Mouse (Mus musculus) CD4-positive, CD25-positive, alpha-beta regulatory T cell, adult 4 months (primary cell): ENCODE measurements at regions not wholly inside any gene's neighbourhood (a gene's known extent, or its start where the extent isn't known, plus 50 kb on each side); places are given as distances from the start of the nearest gene placed in this dataset.

Source experiments
- ATAC-seq: one replicate; pipeline ENCODE4 v1.8.0; 2017

DNA sequence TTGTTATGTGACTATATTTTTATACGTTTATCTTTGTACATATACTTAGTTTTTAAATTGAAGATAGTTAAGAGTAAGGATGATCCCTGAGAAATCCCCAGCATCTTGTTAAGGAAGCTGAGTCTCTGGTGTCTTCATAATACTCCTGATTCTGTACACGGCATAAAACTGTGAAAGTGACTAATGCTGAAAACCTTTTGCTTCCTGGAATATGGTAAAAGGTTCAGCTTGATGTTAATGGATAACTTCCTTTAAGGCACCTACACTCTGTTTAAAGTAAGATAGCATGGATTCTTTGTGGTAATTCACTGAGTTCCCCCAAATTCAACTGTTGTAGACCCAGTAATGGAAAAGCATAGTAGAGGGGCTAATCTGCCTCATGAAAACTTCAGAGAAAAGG lies 67.2 kb upstream of the Rgs1 start:
- no peak for ATAC-seq

GRCm38 (mm10) chr1:144314382-144314781 lies 65.3 kb upstream of the Rgs1 start:
- peak; percentile 63 for ATAC-seq

DNA sequence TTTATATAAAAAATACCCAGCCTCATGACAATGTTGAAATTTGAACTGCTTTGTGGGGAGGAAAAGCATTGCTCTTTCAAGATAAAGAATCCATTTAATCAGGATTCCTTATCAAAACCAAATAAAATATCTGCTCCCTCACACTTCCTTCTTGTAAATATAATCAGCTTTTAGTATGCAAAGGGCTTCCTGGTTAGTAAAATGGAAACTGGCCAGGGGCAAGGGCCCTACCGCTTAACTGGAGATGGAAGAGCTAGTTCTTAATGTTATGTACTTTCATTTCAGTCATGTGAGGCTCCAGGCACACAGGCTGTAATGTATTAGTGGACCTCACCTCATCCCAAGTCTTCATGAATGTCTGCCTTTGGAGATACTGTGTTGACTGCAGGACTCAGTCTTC lies 64.3 kb upstream of the Rgs1 start:
- ATAC-seq = peak; percentile 25

- no peak for ATAC-seq
Observed at GRCm38 (mm10) chr1:144309901-144310300, 60.9 kb upstream of the Rgs1 start.

GRCm38 (mm10) chr1:144308313-144308712 lies 59.3 kb upstream of the Rgs1 start:
- peak; percentile 24 for ATAC-seq

DNA sequence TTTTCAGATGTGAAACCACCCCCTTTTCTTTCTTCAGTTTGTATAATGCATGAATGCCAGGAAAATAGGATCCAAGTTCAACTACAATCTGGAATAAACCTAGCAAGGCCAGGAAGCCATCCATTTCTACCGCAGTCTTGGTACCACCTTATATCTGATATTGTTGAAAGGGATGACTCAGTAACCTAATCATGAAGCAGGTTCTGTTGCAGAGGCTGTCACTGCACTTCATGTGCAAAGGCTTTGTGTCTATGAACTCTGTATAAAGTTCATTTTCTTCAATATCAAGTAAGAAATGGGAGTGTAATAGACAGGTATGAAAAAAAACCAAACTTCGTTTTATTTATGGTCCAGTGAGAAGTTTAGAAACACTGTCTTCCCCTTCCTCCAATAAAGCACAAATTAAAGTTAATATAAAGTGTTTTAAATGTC lies 58.8 kb upstream of the Rgs1 start:
- ATAC-seq = peak; percentile 23

- peak; percentile 83 for ATAC-seq
Observed at GRCm38 (mm10) chr1:144307017-144307853, 58.2 kb upstream of the Rgs1 start.

DNA sequence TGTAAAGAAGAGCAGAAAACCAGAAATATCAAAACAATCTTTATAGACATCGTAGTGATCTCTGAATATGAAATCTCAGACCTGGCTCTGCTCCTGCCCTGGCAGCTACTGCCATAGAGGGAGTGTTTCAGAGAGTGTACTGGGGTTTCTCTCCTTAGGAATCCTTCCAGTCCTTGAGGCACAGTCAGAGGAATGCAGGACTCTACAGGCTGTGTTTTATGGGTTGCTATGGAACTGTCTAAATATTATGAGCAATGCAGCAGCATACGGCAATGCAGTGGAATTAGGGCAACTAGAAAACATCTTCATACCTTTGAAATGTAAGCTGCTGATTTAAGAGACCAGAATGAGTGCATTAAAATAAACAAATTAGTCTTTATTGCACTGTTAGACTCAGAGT lies 57.2 kb upstream of the Rgs1 start:
- no peak for ATAC-seq

- ATAC-seq = peak; percentile 87
Observed at GRCm38 (mm10) chr1:144300670-144301069, 51.6 kb upstream of the Rgs1 start.
